Mouse (Mus musculus): ENCODE results near the gene Gpnmb.

The Gpnmb gene

GRCm38 (mm10) chr6:49096933-49097461, 60.7 kb downstream of the Gpnmb start:
- peak; percentile 1 for DNase-seq (ENCODE audit: low read depth, low spot score)

- no peak for DNase-seq (ENCODE audit: low read depth, low spot score)
These were observed 61.3 kb downstream of the Gpnmb start for GRCm38 (mm10) chr6:49097596-49098110.

DNA sequence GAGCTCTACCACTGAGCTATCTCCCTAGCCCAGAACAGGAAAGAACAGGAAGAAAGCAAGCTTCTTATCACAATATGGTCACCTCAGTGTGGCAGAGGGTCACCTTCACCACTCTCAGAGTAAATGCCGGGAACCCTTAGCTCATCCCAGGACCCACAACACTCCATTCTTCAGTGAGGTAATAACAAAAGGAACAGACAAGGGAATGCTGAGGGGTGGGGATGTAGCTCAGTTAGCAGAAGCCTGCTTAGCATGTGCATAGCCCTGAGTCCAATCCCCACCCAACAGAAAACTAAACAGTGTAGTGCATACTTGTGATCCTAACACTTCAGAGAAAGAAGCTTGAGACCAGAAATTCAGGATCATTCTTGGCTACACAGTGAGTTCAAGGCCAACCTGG, 62.7 kb downstream of the Gpnmb start:
- no peak for DNase-seq (ENCODE audit: low read depth, low spot score)

DNA sequence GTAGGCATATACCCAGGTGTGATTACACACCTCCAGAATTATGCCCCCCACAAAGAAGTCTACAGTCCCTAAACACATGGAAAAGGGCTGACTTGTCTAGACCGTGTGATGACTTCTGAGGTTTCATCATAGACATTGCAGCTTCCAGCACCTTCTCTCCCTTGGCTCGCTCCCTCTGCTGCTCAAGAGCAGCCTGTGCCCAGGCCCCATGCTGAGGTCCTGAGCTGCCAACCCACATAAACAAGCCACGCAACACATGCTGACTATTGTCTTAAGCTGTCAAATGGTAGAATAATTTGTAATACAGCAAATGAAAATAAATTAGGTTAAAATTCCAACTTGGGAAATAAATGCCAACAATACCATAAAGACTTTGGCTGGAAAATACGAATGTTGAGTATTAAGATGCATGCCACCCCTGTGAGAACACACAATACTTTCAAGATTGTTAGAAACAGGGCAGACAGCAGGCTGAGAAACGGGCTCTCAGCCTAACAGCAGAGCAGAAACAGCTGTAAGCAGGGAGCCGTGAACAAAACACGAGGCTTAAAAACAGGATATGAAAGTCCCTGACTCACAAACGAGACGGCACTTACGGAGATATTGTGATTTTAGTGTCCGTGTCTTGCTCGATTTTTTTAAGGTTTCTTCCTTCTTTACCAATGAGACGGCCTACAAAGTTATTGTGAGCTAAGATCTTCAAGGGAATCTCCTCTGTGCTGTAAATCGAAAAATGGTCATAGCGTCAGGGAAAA, 70.6 kb downstream of the Gpnmb start:
- DNase-seq (ENCODE audit: low read depth, low spot score): no peak

DNA sequence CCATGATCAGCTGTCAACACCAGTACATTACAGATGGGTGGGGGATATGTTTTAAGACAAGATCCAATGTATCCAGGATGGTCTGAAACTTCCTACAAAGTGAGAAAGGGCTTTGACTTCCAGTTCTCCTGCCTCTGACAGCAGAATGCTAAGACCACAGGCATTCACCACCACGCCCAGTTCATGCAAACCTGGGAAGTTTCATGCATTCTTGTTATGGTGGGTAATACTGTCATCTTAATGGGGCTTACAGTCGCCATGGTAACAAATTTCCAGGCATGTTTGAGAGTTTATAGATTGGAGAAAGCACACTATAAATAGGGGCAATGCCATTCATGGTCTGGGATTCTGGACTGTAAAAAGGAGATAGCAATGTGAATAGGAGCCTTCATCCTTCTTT, 72.8 kb downstream of the Gpnmb start:
- no peak for DNase-seq (ENCODE audit: low read depth, low spot score)

GRCm38 (mm10) chr6:49113895-49114294, 77.5 kb downstream of the Gpnmb start:
- no peak for DNase-seq (ENCODE audit: low read depth, low spot score)

DNA sequence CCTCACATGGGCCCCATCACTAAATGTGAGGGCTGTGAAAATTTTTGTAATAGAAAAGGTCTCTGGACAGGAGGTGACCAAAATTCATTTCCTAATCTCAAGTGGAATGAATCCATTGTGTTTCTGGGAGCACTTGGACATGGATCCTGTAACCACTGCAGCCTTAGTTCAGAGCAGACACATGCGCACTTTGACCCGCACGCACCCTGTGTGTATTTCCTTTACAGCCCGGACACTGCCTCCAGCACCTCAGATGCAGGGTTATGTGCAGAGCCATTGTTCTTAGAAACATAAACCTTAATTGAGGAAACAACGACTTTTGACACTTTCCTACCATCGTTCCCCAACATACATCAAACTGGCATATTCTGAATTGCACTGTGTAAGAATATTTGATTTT, 78.1 kb downstream of the Gpnmb start:
- DNase-seq (ENCODE audit: low read depth, low spot score): no peak

- DNase-seq (ENCODE audit: low read depth, low spot score): no peak
These were observed 79.2 kb downstream of the Gpnmb start for GRCm38 (mm10) chr6:49115550-49115949.

- no peak for DNase-seq (ENCODE audit: low read depth, low spot score)
These were observed 79.9 kb downstream of the Gpnmb start for GRCm38 (mm10) chr6:49116241-49116640.

DNA sequence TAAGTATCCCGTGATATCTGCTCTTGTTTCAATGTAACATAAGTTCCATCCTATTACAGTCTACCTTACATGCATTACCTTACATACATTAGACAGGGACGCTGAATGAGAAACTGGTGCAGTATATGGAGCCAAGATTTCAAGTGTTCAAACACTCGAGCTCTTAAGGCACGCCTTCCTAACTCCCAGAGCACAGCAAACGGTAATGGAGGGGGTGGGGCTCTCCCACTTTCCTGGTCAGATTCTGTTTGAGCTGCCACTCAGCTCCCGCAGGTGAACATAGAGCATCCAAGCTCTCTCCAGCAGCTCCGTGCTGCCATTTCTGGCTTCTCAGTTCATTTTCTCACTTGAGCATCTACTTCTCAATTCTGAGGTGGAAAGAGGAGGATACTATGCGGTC, 82.1 kb downstream of the Gpnmb start:
- DNase-seq (ENCODE audit: low read depth, low spot score): no peak

DNA sequence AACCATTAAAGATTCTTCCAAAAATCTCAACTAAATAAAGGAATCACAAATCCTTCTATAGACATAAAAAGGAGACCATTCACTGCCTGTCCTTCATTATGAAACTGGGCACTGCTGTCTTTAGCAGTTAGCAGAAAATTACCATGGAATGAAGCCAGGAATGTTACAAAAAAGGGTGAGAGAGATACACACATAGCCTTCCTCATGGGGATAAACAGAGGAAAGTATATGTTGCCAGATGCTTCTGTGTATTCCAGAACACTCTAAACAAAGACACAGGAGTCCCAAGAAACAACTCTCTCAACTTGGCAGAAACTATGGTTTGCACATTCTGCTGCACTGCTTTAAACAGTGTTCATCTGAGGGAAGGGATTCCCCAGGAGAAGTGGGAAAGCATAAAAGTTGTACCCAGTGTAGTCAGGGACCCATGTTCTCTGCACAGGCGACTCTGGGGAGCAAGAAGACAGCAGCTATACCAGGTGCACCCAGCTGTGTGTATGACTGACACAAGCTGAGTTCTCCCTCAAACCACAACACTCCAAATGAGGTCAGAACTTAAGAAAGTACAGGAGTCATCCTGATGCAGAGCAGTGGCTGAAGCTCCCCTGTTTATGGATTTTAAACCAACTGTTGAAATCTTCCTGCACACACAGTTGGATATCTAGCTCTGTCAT, 83.3 kb downstream of the Gpnmb start:
- no peak for DNase-seq (ENCODE audit: low read depth, low spot score)

GRCm38 (mm10) chr6:49120370-49120769, 84.0 kb downstream of the Gpnmb start:
- no peak for DNase-seq (ENCODE audit: low read depth, low spot score)

Data from retina, adult 2 months (tissue).